Mouse (Mus musculus): ENCODE measurements around the gene Pip5kl1. TPM values are rescaled to one million over a fixed set of nuclear protein-coding genes. Genes with fewer than 3 reads are reported as not detected.

Gene Pip5kl1
- total RNA-seq, 2 experiments from 2014 or later = 9.4 to 11.5 TPM

- intact Hi-C loops (cut with DNase I) = loop anchor here (5.0 kb wide), 1 partner anchor 111 kb away; no protein-coding TSS in a partner anchor
- DNase-seq = peak; percentile 53
Observed at GRCm38 (mm10) chr2:32581450-32582095, 7.0 kb downstream of the Pip5kl1 start.

DNA sequence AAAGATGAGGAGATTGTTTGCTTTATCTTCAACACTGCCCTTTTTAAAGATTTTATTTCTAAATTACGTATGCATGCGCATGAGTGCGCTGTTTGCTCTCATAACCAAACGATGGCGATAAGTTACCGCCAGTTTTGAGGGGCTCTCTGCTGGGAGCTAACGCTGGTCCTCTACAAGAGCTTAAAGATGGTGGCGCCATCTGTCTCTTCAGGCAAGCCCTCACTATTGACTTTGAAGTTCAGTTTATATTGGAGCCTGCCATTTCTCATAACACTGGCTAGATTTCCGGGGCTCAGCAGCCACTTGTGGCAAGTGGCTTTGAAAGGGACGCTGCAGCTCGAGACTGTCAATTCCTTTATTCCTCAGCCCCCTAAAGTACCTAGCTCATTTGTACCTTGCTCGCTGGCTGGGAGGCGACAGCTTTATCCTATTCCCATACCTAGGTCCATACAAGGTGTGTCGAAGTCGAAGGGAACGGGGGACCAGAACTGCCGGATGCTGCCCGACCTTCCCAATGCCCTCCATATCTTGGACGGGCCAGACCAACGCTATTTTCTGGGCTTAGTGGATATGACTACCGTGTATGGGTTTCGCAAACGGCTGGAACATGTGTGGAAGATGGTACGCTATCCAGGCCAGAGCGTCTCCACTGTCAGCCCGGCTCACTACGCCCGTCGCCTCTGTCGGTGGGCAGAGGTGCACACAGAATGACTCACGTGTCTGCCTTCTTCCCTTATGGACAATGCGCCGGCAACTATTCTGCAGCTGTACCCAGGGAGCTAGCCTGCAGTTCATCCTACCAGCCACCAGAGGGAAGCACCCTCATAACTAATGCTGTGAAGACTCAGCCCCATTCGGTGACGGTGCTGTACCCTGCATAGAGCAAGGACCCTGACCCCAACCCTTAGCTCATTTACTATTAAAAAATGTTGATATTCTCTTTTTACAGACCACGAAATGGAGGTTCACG lies 8.5 kb downstream of the Pip5kl1 start:
- peak; percentile 80 for DNase-seq
- intact Hi-C loops (cut with DNase I) = loop anchor here (5.0 kb wide), 1 partner anchor 109 kb away; no protein-coding TSS in a partner anchor

DNA sequence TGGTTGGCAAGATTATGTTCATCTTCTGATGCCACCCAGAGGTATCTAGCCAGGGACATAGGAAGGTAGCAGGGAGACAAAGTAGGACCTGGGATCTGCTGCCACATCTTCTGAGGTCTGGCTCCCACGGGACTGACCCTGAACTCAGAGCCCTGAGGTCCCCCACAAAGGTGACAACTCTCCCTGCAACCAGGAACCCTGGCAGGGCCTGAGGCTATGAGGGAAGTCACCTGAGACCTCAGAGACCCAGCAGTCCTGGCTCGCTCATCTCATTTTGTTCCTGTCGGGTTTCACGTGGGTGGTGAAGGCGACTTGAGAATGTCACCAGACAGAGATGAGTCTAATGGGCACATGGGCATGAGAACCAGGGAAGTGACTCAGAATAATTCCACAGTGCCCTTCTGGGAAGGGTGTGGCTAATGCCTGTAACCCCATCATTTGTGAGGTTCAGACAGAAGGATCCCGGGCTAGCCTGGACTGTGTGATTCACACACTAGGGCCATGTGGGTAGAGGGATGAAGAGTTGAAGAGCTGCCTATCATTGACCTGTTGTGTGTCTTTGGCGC lies 10.6 kb downstream of the Pip5kl1 start:
- intact Hi-C loops (cut with DNase I) = no loop called here

GRCm38 (mm10) chr2:32586871-32587351 lies 12.3 kb downstream of the Pip5kl1 start, which contains the start of gene St6galnac4:
Gene St6galnac4, plus strand, starts transcription at chr2:32587095.
- intact Hi-C loops (cut with DNase I) = no loop called here
- peak; percentile 96 for DNase-seq

More for the DNA sequence above, 10.6 kb downstream of the Pip5kl1 start:
- no peak for DNase-seq

DNA sequence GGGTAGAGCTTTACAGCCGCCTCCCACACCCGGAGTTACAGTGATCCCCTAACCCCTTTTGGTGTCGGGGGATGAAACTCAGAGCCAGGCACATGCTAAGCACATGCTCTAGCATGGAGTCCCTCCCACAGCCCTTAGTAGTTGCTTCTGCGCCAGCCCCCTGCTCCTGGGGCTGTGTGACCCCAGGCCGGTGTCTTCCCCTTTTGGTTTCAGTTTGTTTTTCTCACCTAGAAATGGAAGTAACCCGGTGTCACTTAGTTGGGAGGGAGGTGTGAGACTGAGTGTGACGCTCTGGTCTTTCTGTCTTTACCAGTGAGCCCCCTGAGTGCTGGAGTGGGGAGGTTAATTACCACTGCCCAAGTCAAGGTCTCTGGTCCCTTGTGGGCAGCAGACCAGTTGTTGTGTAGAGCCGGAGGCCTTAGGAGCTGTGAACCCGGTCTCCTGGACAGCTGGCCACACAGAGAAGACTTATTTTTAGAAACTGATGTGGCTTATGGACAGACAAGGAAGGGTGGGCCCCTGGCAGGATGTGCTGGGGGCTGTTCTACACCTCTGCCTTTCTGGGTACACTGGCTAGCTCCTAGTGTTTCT lies 13.2 kb downstream of the Pip5kl1 start:
- DNase-seq = no peak
- intact Hi-C loops (cut with DNase I) = no loop called here

GRCm38 (mm10) chr2:32589213-32589795 lies 14.7 kb downstream of the Pip5kl1 start:
- DNase-seq = peak; percentile 89
- intact Hi-C loops (cut with DNase I) = no loop called here

DNA sequence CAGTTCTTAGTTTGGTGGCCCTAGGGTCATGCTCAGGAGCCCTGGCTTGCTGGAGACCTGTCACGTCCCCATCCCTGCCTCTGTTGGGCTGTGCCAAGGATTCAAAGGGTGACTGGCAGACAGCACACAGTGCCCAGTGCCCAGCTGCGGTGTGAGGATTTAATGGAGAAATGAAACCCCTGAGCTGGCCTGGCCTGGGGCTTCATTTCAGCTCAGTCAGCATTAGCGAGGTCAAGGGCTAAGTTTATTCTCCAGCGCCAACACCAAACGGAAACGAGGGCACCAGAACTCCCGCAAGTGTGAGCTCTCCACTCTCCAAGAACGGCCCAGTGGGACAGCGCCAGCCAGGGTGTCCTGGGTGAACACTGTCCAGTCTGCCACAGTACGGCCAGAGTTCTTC lies 15.6 kb downstream of the Pip5kl1 start:
- intact Hi-C loops (cut with DNase I) = no loop called here
- DNase-seq = no peak

GRCm38 (mm10) chr2:32591249-32591648 lies 16.7 kb downstream of the Pip5kl1 start:
- intact Hi-C loops (cut with DNase I) = no loop called here
- DNase-seq = no peak

DNA sequence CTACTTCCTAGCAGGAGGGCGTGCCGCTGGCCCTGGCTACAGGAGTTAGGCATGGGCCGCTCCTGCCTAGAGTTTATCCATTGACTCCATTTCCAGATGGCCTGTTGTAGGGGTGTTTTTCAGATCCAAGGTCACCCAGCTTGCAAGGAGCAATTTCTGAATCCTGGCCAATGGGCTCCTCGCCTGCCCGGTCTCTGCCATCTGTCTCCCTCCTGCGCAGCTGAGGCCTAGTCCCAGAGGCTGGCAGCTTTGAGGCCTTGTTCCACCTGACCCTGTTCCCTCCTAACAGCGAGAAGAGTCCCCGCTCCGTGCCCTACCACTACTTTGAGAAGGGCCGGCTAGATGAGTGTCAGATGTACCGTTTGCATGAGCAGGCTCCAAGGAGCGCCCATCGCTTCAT lies 22.1 kb downstream of the Pip5kl1 start:
- intact Hi-C loops (cut with DNase I) = no loop called here
- DNase-seq = peak; percentile 93

- no peak for DNase-seq
- intact Hi-C loops (cut with DNase I) = no loop called here
Observed at GRCm38 (mm10) chr2:32597248-32597647, 22.7 kb downstream of the Pip5kl1 start.

DNA sequence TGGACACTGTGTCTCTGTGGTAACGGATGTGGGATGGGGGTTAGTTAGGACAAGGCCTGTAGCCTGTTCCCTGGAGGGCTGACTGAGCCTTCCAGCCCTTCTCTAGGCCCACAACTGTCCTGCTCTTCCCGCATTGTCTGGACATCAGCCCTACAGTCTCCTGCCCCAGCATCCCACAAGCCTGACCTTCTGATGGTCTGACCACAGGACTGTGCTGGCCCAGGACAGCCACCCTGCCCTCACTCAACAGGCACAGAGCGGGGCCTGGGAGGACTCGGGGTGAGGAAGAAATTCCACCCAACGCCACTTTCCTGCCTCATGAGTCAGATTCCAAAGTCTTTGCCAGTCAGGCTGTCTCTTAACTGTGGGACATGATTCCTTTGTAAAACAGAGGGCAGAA lies 23.1 kb downstream of the Pip5kl1 start:
- intact Hi-C loops (cut with DNase I) = no loop called here
- DNase-seq = no peak

DNA sequence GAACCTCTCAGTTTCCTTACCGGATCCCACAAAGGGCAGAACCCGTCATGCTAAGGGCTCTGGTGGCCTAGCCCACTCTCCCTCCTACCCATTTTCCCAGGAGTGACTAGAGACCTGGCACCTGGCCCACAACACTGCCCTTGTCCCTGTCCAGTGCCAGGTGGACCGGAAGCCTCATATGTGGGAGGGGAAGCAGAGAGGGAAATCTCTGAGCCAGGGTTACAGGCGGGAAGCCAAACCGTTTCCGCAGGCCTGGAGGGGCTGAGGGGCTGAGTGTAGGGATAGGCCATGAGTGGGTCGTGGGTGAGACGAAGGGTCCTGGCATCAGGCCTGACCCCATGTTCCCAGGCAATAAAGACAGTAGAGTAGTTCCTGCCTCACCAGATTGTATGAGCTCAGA lies 23.9 kb downstream of the Pip5kl1 start:
- peak; percentile 81 for DNase-seq
- intact Hi-C loops (cut with DNase I) = no loop called here

GRCm38 (mm10) chr2:32599409-32599808 lies 24.8 kb downstream of the Pip5kl1 start, which contains the start of gene St6galnac6:
Gene St6galnac6, plus strand, starts transcription at chr2:32599709.
- intact Hi-C loops (cut with DNase I) = no loop called here
- DNase-seq = no peak

DNA sequence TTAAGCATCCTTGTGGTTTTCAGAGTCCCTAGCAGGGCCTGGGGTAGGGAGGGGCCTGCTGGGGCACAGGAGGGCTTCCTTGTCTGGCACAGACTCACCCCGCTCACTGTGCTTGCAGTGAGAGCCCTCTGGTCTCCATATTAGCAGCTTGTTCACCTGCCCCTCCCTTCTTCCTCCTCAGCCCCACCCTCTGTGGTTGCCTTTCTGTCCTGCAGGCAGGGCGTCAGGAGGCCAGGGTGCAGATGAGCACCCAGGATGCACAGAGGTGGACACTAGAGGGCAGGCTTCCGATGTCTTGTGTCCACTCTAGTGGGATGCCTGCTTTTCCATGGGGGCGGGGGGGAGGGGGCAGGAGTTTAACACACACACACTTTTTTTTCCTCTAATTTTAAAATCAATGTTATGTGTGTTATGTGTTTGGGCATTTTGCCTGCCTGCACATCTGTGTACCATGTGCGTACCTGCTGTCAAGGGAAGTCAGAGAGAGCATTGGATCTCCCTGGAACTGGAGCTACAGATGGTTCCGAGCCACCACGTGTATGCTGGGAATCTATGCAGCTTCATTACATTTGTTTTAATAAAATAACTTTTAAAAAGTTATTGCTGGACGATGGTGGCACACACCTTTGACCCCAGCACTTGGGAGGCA lies 26.9 kb downstream of the Pip5kl1 start:
- DNase-seq = peak; percentile 48
- intact Hi-C loops (cut with DNase I) = no loop called here

GRCm38 (mm10) chr2:32602600-32603054 lies 28.0 kb downstream of the Pip5kl1 start:
- intact Hi-C loops (cut with DNase I) = no loop called here
- DNase-seq = peak; percentile 92

- DNase-seq = no peak
- intact Hi-C loops (cut with DNase I) = no loop called here
Observed at GRCm38 (mm10) chr2:32604631-32605030, 30.0 kb downstream of the Pip5kl1 start.

DNA sequence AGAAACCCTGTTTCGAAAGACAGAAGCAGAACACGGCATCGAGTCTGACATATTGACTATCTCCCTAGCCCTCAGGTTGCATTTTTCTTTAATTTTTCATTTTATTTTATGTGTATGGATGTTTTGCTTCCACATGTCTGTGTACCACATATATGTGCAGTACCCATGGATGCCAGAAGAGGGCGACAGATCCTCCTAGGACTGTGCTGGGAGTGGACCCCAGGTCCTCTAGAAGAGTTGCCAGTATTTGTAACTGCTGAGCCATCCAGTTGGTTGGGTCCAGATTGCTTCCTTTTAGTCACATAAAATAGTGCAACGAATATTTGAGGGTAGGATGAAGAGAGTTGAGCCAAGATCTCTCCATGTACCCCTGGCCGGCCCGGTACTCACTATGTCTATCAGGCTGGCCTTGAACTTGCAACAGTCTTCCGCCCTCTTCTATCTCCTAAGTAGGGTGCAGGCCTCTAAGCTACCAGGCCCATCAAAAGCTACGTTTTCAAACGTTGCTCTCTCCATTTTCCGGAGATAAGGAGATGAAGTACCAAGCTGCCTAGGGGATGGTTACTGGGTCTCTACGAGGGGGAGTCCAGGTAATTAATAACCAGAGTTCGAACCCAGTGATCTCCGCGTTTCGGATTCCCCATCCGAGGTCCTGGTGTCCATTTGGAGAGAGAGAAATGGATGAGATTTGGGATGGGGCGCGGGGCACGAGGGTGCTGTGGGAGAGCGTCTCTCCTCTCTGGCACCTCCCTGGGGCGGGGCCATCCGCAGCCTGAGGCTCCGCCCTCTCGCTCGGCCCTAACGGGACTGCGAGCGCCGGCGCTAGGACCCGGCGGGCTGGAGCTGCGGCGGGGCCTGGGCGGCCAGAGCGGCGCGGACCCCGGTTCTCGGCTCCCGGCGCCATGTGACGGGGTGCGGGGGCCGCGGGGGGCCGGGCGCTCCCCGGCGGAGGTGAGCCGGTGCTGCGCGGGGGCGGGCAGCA lies 31.9 kb downstream of the Pip5kl1 start:
- intact Hi-C loops (cut with DNase I) = no loop called here
- peak; percentile 82 for DNase-seq

GRCm38 (mm10) chr2:32607262-32607947 lies 32.8 kb downstream of the Pip5kl1 start:
- DNase-seq = no peak
- intact Hi-C loops (cut with DNase I) = no loop called here

Measured in left cerebral cortex, postnatal 4 days (tissue).